10 mouse cellular contexts compared by ENCODE assay signal in genomic region chr10:25291053-25291452, GRCm38 (mm10). TPM values are rescaled to one million over a fixed set of nuclear protein-coding genes. Genes with fewer than 3 reads are reported as not detected.
DNase-seq lines count a peak whose midpoint lies in the region; ATAC-seq lines count a peak whose summit lies in the region.
"Had no signal": no experiment of that assay in that cellular context is flagged by ENCODE, and none has a peak within 500 bp of the region (broad histone marks: within the 10 kb centered on the region; RNA-seq: fewer than 3 reads in every experiment).

No protein-coding gene starts in this region.

- H3K27ac ChIP-seq in heart, embryonic 10.5 days: no peak overlapping the region
- H3K27ac ChIP-seq: midbrain, embryonic 10.5 days had no signal

- no peaks in the 10 kb centered on the region for H3K27me3 ChIP-seq in heart, embryonic 10.5 days (ENCODE audit: insufficient read depth, poor library complexity, severe bottlenecking)

- peaks cover 6% of the 10 kb centered on the region; the same call in 1 of the 2 replicates for H3K36me3 ChIP-seq in heart, embryonic 10.5 days

- H3K4me1 ChIP-seq in heart, embryonic 10.5 days: no peaks in the 10 kb centered on the region

- H3K9me3 ChIP-seq in heart, embryonic 10.5 days: no peaks in the 10 kb centered on the region
- H3K9me3 ChIP-seq: midbrain, embryonic 10.5 days had no signal

- peak; percentile 99 for DNase-seq in heart, adult 11 months
- DNase-seq in heart, embryonic 10.5 days (ENCODE audit: low spot score): no peak
- peak; percentile 43 for DNase-seq in kidney, adult 9 months
- DNase-seq in lung, postnatal 4 days: peak; percentile 74 to 87
- no peak for DNase-seq in T-cell, adult 2 months (ENCODE audit: low spot score)
- DNase-seq: cerebellum, postnatal 10 days had no signal

- WGBS in heart, embryonic 10.5 days: 76% methylated on average over 4 of the region's 4 CpGs

- peak; percentile 26; the same call in 1 of the 2 replicates for ATAC-seq in granulocyte monocyte progenitor cell, adult 5-6 weeks (replicated peaks; ENCODE audit: poor library complexity, severe bottlenecking)
- ATAC-seq in frontal cortex, adult (ENCODE audit: low TSS enrichment): no peak
- ATAC-seq in inflammation-experienced regulatory T-cells, adult 6 months: no peak

- H3K4me3 ChIP-seq in heart, embryonic 10.5 days: no peak overlapping the region
- H3K4me3 ChIP-seq: midbrain, embryonic 10.5 days had no signal

RNA-seq across cellular contexts. Expression of gene Akap7, which starts 16.6 kb away (rescaled TPM):
- 18.4 and 24.6 TPM in 2 replicates for polyA plus RNA-seq in heart, embryonic 10.5 days (2016; fragmentation: Nextera tagmentation; extraction: Ambion mirVana)
- total RNA-seq in granulocyte monocyte progenitor cell, adult 5-6 weeks (2014; fragmentation: Nextera tagmentation): 10.9 and 19.6 TPM in 2 replicates
- 18.7 and 23.1 TPM in 2 replicates for total RNA-seq in granulocyte monocyte progenitor cell, adult 5-6 weeks (2017)
- 1 to 10 TPM; 1.5 to 5.7 (median 3.0) TPM for polyA plus RNA-seq in inflammation-experienced regulatory T-cells, adult 6 months (2017; shearing (Covaris generic))

Comparison
In these comparisons a context has a peak if more than half of its experiments do, and no peak if none do; other contexts are left out.
1. DNase-seq: peak in heart, adult 11 months (single experiment), kidney, adult 9 months (single experiment) and lung, postnatal 4 days (2 of 2); none in heart, embryonic 10.5 days (single experiment) and T-cell, adult 2 months (single experiment).